Mouse (Mus musculus): ENCODE data around the gene Maz. TPM values are rescaled to one million over a fixed set of nuclear protein-coding genes. Genes with fewer than 3 reads are reported as not detected.

Maz gene
- total RNA-seq, 1 experiment from 2014 or later: 49.3 TPM

DNA sequence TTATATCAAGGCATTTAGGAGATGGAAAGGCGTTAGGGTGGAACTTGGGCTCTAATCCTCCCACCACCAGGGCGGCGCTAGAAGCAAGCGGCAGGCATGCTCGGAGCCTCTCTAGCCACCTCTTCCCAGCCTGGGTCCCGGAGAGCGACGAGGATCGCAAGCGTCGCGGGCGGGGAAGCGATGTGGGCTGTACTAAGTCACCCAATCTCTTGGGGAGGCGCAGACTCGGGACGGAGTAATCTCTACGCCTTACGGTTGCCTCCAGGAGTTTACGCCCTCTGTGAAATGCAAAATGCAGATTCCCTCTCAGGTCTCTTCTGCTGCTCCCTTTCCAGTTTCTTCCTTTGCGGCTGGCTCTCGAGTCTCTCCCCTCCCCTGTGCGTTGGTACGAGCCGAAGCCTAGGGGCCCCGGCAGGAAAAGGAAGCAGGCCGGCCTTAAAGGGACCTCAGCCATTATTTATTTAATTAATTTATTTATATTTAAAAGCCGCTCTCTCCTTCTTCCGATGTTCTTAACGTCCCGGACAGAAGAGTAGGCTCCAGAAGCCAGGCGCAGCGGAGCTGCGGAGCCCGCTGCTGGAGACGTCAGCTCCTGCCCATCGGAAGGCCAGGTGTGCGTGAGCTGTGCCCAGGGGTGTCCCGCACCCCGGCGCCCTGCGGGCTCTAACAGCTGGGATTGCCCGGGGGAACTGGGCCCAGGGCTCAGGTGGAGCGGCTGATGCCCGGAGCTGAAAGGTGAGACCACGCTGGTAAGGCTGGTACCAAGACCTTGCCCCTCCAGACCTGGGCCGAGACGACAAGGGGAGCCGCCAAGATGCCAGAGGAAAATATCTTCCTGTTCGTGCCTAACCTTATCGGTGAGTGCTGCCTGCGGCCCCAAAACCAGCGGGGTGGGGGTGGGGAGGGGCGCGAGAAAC is 50.6 kb downstream of the Maz start, which contains the start of gene Cdiptos:
TSS of gene Cdiptos (minus strand) at position 149 of the 917 bp plus-strand sequence.
- peak; percentile 93 for ATAC-seq (ENCODE audit: extremely low read depth, insufficient number of reproducible peaks, low FRiP score, poor library complexity, severe bottlenecking)

GRCm38 (mm10) chr7:126975893-126975949 is 51.1 kb downstream of the Maz start, which contains the start of gene Cdipt:
Gene Cdipt, plus strand, starts transcription at chr7:126975914.
- ATAC-seq (ENCODE audit: extremely low read depth, insufficient number of reproducible peaks, low FRiP score, poor library complexity, severe bottlenecking): no peak

DNA sequence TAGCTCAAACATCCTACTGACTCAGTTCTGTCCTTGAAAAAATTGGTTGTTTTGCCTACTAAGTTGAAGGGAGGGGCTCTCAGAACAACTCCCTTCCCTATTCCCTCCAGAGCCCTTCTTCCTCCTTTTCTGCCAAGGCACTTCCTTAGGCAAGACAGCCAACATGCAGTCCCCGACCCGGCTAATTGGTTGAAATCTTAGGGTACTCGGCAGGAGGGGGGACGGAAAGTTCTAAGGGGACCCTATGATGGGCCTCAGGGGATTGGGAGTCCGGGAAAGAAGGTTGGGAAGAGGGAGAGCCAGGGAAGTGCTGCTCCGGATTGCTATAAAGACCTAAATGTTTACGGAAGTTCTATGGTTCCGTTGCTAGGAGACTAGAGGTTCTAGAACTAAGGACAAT is 51.3 kb downstream of the Maz start:
- ATAC-seq (ENCODE audit: extremely low read depth, insufficient number of reproducible peaks, low FRiP score, poor library complexity, severe bottlenecking): no peak

Other genes starting within 250 kb of the Maz start
- gene Tbx6, start 245.6 kb downstream of the Maz start, total RNA-seq (2017): 14.4 and 19.8 TPM in 2 replicates
- gene Ppp4c, start 234.5 kb downstream of the Maz start, total RNA-seq (2017): 210 and 221 TPM in 2 replicates
- gene Fam57b, start 229.4 kb downstream of the Maz start, total RNA-seq (2017): not detected in 2 replicates
- not detected in 2 replicates for gene 4930451I11Rik, start 195.4 kb downstream of the Maz start, total RNA-seq (2017)
- not detected in 2 replicates for gene Doc2a, start 179.6 kb downstream of the Maz start, total RNA-seq (2017)
- gene Hirip3, start 165.1 kb downstream of the Maz start, total RNA-seq (2017): 37.7 and 46.2 TPM in 2 replicates
- gene Ino80e, start 164.7 kb downstream of the Maz start, total RNA-seq (2017): 44.6 and 46.8 TPM in 2 replicates
- 73.7 and 93.1 TPM in 2 replicates for gene Taok2, start 142.3 kb downstream of the Maz start, total RNA-seq (2017)
- gene Tmem219, start 104.1 kb downstream of the Maz start, total RNA-seq (2017): 32.3 and 32.6 TPM in 2 replicates
- 29.1 and 32.8 TPM in 2 replicates for gene Kctd13, start 98.2 kb downstream of the Maz start, total RNA-seq (2017)
- gene Asphd1, start 77.5 kb downstream of the Maz start, total RNA-seq (2017): not detected in 2 replicates
- gene Sez6l2, start 76.5 kb downstream of the Maz start, total RNA-seq (2017): 1.7 and 2.9 TPM in 2 replicates
- gene Cdipt, start 51.1 kb downstream of the Maz start, total RNA-seq (2017): 59.1 and 66.1 TPM in 2 replicates
- gene Cdiptos, start 50.9 kb downstream of the Maz start, total RNA-seq (2017): 2.2 and 2.3 TPM in 2 replicates
- gene Mvp, start 12.4 kb downstream of the Maz start, total RNA-seq (2017): 106 and 110 TPM in 2 replicates
- gene Pagr1b, start 10.6 kb downstream of the Maz start, total RNA-seq (2017): 8.4 and 32.4 TPM in 2 replicates
- gene Pagr1a, start 9.7 kb downstream of the Maz start, total RNA-seq (2017): 33.3 and 49.8 TPM in 2 replicates
- 22.7 and 34.7 TPM in 2 replicates for gene Gm42742, start 5.9 kb downstream of the Maz start, total RNA-seq (2017)
- gene Prrt2, start 5.8 kb downstream of the Maz start, total RNA-seq (2017): 2.6 TPM in 1 of 2 replicates, not detected in the other
- gene Kif22, start 15.4 kb upstream of the Maz start, total RNA-seq (2017): 1.4 and 2.1 TPM in 2 replicates
- 2.1 TPM in 1 of 2 replicates, not detected in the other for gene Zg16, start 60.3 kb upstream of the Maz start, total RNA-seq (2017)
- 156 and 166 TPM in 2 replicates for gene AI467606, start 64.3 kb upstream of the Maz start, total RNA-seq (2017)
- 1.4 and 3.8 TPM in 2 replicates for gene Qprt, start 95.2 kb upstream of the Maz start, total RNA-seq (2017)
- 66.1 and 71.7 TPM in 2 replicates for gene Spn, start 110.8 kb upstream of the Maz start, total RNA-seq (2017)
- 54.4 and 58.3 TPM in 2 replicates for gene Cd2bp2, start 169.0 kb upstream of the Maz start, total RNA-seq (2017)
- 92.2 and 99.7 TPM in 2 replicates for gene Tbc1d10b, start 181.4 kb upstream of the Maz start, total RNA-seq (2017)
- 8.6 and 10.9 TPM in 2 replicates for gene Mylpf, start 181.9 kb upstream of the Maz start, total RNA-seq (2017)
- 17.9 and 18.5 TPM in 2 replicates for gene Zfp553, start 206.0 kb upstream of the Maz start, total RNA-seq (2017)
- gene Sept1, start 206.1 kb upstream of the Maz start, total RNA-seq (2017): 189 and 198 TPM in 2 replicates
- 6.1 and 7.4 TPM in 2 replicates for gene Zfp771, start 217.2 kb upstream of the Maz start, total RNA-seq (2017)
- gene Dctpp1, start 233.7 kb upstream of the Maz start, total RNA-seq (2017): 6.8 and 8.0 TPM in 2 replicates
- 193 and 208 TPM in 2 replicates for gene Sephs2, start 247.0 kb upstream of the Maz start, total RNA-seq (2017)